Mouse (Mus musculus): ENCODE data around the gene Pla2g2c. TPM values are rescaled to one million over a fixed set of nuclear protein-coding genes. Genes with fewer than 3 reads are reported as not detected.

Pla2g2c gene
- polyA plus RNA-seq, 1 experiment from 2014 or later, result 0.18 TPM

- H3K4me2 ChIP-seq (ENCODE audit: low read depth, low read length), result no peak overlapping the region
- no peak overlapping the region for H3K9ac ChIP-seq (ENCODE audit: low read length)
- H3K36me3 ChIP-seq (ENCODE audit: control insufficient read depth, insufficient read depth, low read length), result no peaks in the 10 kb centered on the region
- 53% methylated on average over 1 of the region's 1 CpGs for WGBS
- no peaks in the 10 kb centered on the region for H3K27me3 ChIP-seq (ENCODE audit: control insufficient read depth, insufficient read depth, low read length)
- H3K4me3 ChIP-seq (replicated peaks; ENCODE audit: low read length), result no peak overlapping the region
- no peaks in the 10 kb centered on the region for H3K4me1 ChIP-seq (ENCODE audit: control insufficient read depth, insufficient read depth, low read length)
- no peaks in the 10 kb centered on the region for H3K9me3 ChIP-seq (replicated peaks; ENCODE audit: control insufficient read depth, low read length)
- no peak overlapping the region for H3K27ac ChIP-seq (ENCODE audit: low read length)
- no peak for ATAC-seq (ENCODE audit: insufficient read depth, low FRiP score)
Measured at GRCm38 (mm10) chr4:138714186-138714585, 10.4 kb upstream of the Pla2g2c start.

DNA sequence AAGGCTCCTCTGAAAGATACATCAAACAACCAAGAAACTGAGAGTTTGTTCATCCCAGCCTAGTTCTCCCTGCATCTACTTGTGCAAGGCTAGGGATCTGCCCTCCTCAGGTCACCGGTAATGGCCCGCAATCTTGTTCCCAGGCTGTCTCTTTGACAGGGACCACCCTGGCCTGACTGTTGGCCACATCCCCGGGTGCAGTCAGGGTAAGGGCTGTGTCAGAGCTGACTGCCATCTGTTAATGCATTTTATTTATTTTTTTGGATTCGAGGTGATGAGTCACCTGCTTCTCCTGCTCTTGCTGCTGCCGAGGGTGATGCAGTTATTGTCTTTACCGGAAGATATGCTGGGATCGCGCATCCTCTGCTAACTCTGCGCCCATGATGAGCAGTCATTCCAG, 7.9 kb upstream of the Pla2g2c start:
- Histone ChIP-seq H3K36me3 (ENCODE audit: control insufficient read depth, insufficient read depth, low read length) (no peaks in the 10 kb centered on the region), H3K4me2 (ENCODE audit: low read depth, low read length) (no peak overlapping the region), H3K9ac (ENCODE audit: low read length) (no peak overlapping the region), H3K27me3 (ENCODE audit: control insufficient read depth, insufficient read depth, low read length) (no peaks in the 10 kb centered on the region), H3K4me1 (ENCODE audit: control insufficient read depth, insufficient read depth, low read length) (no peaks in the 10 kb centered on the region), H3K27ac (ENCODE audit: low read length) (no peak overlapping the region), H3K4me3 (replicated peaks; ENCODE audit: low read length) (no peak overlapping the region), H3K9me3 (replicated peaks; ENCODE audit: control insufficient read depth, low read length) (no peaks in the 10 kb centered on the region)
- 82% methylated on average over 9 of the region's 9 CpGs for WGBS
- ATAC-seq (ENCODE audit: insufficient read depth, low FRiP score), result no peak

- Histone ChIP-seq H3K4me1 (ENCODE audit: control insufficient read depth, insufficient read depth, low read length) (no peaks in the 10 kb centered on the region), H3K4me3 (replicated peaks; ENCODE audit: low read length) (no peak overlapping the region), H3K36me3 (ENCODE audit: control insufficient read depth, insufficient read depth, low read length) (no peaks in the 10 kb centered on the region), H3K27me3 (ENCODE audit: control insufficient read depth, insufficient read depth, low read length) (no peaks in the 10 kb centered on the region), H3K27ac (ENCODE audit: low read length) (no peak overlapping the region), H3K9me3 (replicated peaks; ENCODE audit: control insufficient read depth, low read length) (no peaks in the 10 kb centered on the region), H3K9ac (ENCODE audit: low read length) (no peak overlapping the region), H3K4me2 (ENCODE audit: low read depth, low read length) (no peak overlapping the region)
- 72% methylated on average over 5 of the region's 5 CpGs for WGBS
- ATAC-seq (ENCODE audit: insufficient read depth, low FRiP score), result no peak
Measured at GRCm38 (mm10) chr4:138718586-138719263, 5.9 kb upstream of the Pla2g2c start.

DNA sequence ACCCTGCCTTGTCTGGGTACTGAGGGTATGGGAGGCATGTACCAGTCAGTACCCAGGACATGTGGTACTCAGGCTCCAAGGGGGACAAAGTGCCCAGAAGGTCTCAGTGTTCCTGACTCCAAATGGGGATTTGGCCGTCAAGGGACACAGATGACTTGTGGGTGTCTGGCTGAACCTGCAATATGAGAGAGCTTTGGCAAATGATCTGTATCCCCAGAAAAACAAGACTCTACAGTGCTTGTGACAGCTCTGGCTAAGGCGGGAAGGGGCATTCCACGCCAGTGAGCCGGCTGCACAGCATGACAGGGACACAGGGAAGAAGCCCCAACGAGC, 5.4 kb upstream of the Pla2g2c start:
- H3K36me3 ChIP-seq (ENCODE audit: control insufficient read depth, insufficient read depth, low read length), result no peaks in the 10 kb centered on the region
- H3K4me1 ChIP-seq (ENCODE audit: control insufficient read depth, insufficient read depth, low read length), result 0 out of 2 replicates have a peak, but pooled peaks cover under 1% of the 10 kb centered on the region
- no peaks in the 10 kb centered on the region for H3K9me3 ChIP-seq (replicated peaks; ENCODE audit: control insufficient read depth, low read length)
- no peak overlapping the region for H3K9ac ChIP-seq (ENCODE audit: low read length)
- no peak overlapping the region for H3K27ac ChIP-seq (ENCODE audit: low read length)
- no peaks in the 10 kb centered on the region for H3K27me3 ChIP-seq (ENCODE audit: control insufficient read depth, insufficient read depth, low read length)
- 78% methylated on average over 5 of the region's 5 CpGs for WGBS
- ATAC-seq (ENCODE audit: insufficient read depth, low FRiP score), result no peak
- H3K4me2 ChIP-seq (ENCODE audit: low read depth, low read length), result no peak overlapping the region
- H3K4me3 ChIP-seq (replicated peaks; ENCODE audit: low read length), result no peak overlapping the region

- Histone ChIP-seq H3K27ac (ENCODE audit: low read length) (no peak overlapping the region), H3K9me3 (replicated peaks; ENCODE audit: control insufficient read depth, low read length) (no peaks in the 10 kb centered on the region), H3K4me3 (replicated peaks; ENCODE audit: low read length) (no peak overlapping the region), H3K36me3 (ENCODE audit: control insufficient read depth, insufficient read depth, low read length) (no peaks in the 10 kb centered on the region), H3K4me1 (ENCODE audit: control insufficient read depth, insufficient read depth, low read length) (peaks cover 14% of the 10 kb centered on the region; the same call in 1 of the 2 replicates), H3K9ac (ENCODE audit: low read length) (no peak overlapping the region), H3K4me2 (ENCODE audit: low read depth, low read length) (no peak overlapping the region), H3K27me3 (ENCODE audit: control insufficient read depth, insufficient read depth, low read length) (no peaks in the 10 kb centered on the region)
- ATAC-seq (ENCODE audit: insufficient read depth, low FRiP score), result no peak
- WGBS, result 51% methylated on average over 15 of the region's 15 CpGs
Measured at GRCm38 (mm10) chr4:138723493-138724281, 905 bp upstream of the Pla2g2c start.

DNA sequence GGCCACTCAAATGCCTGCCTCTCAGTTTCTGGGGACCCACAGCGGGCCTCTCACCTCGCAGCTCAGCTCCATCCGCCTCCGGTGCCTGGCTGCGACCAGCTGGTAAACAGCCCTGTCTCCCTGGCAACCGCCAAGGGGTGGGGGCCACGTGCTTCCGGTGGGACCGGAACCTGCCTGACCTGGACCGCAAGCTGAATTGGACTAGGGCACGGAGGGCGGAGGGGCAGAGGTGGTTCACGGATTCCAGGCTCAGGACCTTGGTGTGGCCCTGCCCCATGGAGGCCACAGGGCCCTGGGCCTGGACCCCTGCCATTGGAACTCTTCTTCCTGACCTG, 502 bp downstream of the Pla2g2c start:
- Histone ChIP-seq H3K27ac (ENCODE audit: low read length) (peak overlapping the region; percentile 14; the same call in 1 of the 2 replicates), H3K4me1 (ENCODE audit: control insufficient read depth, insufficient read depth, low read length) (peaks cover 14% of the 10 kb centered on the region; the same call in 1 of the 2 replicates), H3K9ac (ENCODE audit: low read length) (peak overlapping the region; percentile 49), H3K9me3 (replicated peaks; ENCODE audit: control insufficient read depth, low read length) (no peaks in the 10 kb centered on the region), H3K27me3 (ENCODE audit: control insufficient read depth, insufficient read depth, low read length) (no peaks in the 10 kb centered on the region), H3K4me3 (replicated peaks; ENCODE audit: low read length) (peak overlapping the region; percentile 24; the same call in 1 of the 2 replicates), H3K4me2 (ENCODE audit: low read depth, low read length) (peak overlapping the region; percentile 47), H3K36me3 (ENCODE audit: control insufficient read depth, insufficient read depth, low read length) (no peaks in the 10 kb centered on the region)
- 4% methylated on average over 13 of the region's 13 CpGs for WGBS
- peak; percentile 53; the same call in 1 of the 2 replicates for ATAC-seq (ENCODE audit: insufficient read depth, low FRiP score)

- ATAC-seq (ENCODE audit: insufficient read depth, low FRiP score), result no peak
- 71% methylated on average over 5 of the region's 5 CpGs for WGBS
- no peaks in the 10 kb centered on the region for H3K27me3 ChIP-seq (ENCODE audit: control insufficient read depth, insufficient read depth, low read length)
- H3K4me3 ChIP-seq (replicated peaks; ENCODE audit: low read length), result no peak overlapping the region
- no peak overlapping the region for H3K27ac ChIP-seq (ENCODE audit: low read length)
- no peaks in the 10 kb centered on the region for H3K36me3 ChIP-seq (ENCODE audit: control insufficient read depth, insufficient read depth, low read length)
- no peak overlapping the region for H3K9ac ChIP-seq (ENCODE audit: low read length)
- H3K4me1 ChIP-seq (ENCODE audit: control insufficient read depth, insufficient read depth, low read length), result peaks cover 14% of the 10 kb centered on the region; the same call in 1 of the 2 replicates
- no peak overlapping the region for H3K4me2 ChIP-seq (ENCODE audit: low read depth, low read length)
- no peaks in the 10 kb centered on the region for H3K9me3 ChIP-seq (replicated peaks; ENCODE audit: control insufficient read depth, low read length)
Measured at GRCm38 (mm10) chr4:138725751-138726150, 1.2 kb downstream of the Pla2g2c start.

- no peaks in the 10 kb centered on the region for H3K27me3 ChIP-seq (ENCODE audit: control insufficient read depth, insufficient read depth, low read length)
- no peaks in the 10 kb centered on the region for H3K9me3 ChIP-seq (replicated peaks; ENCODE audit: control insufficient read depth, low read length)
- no peak overlapping the region for H3K27ac ChIP-seq (ENCODE audit: low read length)
- ATAC-seq (ENCODE audit: insufficient read depth, low FRiP score), result peak; percentile 54; the same call in 1 of the 2 replicates
- H3K4me3 ChIP-seq (replicated peaks; ENCODE audit: low read length), result no peak overlapping the region
- 51% methylated on average over 9 of the region's 9 CpGs for WGBS
- H3K4me1 ChIP-seq (ENCODE audit: control insufficient read depth, insufficient read depth, low read length), result peaks cover 14% of the 10 kb centered on the region; the same call in 1 of the 2 replicates
- no peak overlapping the region for H3K9ac ChIP-seq (ENCODE audit: low read length)
- H3K36me3 ChIP-seq (ENCODE audit: control insufficient read depth, insufficient read depth, low read length), result no peaks in the 10 kb centered on the region
- no peak overlapping the region for H3K4me2 ChIP-seq (ENCODE audit: low read depth, low read length)
Measured at GRCm38 (mm10) chr4:138729018-138729703, 4.6 kb downstream of the Pla2g2c start.

DNA sequence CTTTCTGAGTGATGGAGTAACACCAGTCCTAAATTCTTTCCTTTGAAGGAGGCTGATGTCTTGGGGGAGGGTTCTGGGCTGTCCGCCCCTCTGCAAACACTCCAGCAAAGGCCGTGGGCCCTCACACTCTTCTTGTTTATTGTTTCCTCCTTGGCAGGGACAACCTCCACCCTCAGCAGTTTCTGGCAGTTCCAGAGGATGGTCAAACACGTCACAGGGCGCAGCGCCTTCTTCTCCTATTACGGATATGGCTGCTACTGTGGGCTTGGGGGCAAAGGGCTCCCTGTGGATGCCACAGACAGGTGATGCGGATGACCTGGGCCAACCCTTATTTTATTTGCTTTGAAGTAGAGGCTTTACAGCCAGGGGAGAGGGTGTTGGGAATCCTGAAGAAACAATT, 9.5 kb downstream of the Pla2g2c start:
- no peak overlapping the region for H3K4me3 ChIP-seq (replicated peaks; ENCODE audit: low read length)
- ATAC-seq (ENCODE audit: insufficient read depth, low FRiP score), result no peak
- H3K4me1 ChIP-seq (ENCODE audit: control insufficient read depth, insufficient read depth, low read length), result peaks cover 15% of the 10 kb centered on the region
- 64% methylated on average over 7 of the region's 7 CpGs for WGBS
- H3K9me3 ChIP-seq (replicated peaks; ENCODE audit: control insufficient read depth, low read length), result no peaks in the 10 kb centered on the region
- no peaks in the 10 kb centered on the region for H3K27me3 ChIP-seq (ENCODE audit: control insufficient read depth, insufficient read depth, low read length)
- no peak overlapping the region for H3K9ac ChIP-seq (ENCODE audit: low read length)
- no peak overlapping the region for H3K27ac ChIP-seq (ENCODE audit: low read length)
- no peaks in the 10 kb centered on the region for H3K36me3 ChIP-seq (ENCODE audit: control insufficient read depth, insufficient read depth, low read length)
- H3K4me2 ChIP-seq (ENCODE audit: low read depth, low read length), result no peak overlapping the region
